Mouse (Mus musculus) intestine, postnatal 0 days (tissue): ENCODE measurements around the gene Gm49661. TPM values are rescaled to one million over a fixed set of nuclear protein-coding genes. Genes with fewer than 3 reads are reported as not detected.

ENCODE experiments used
- ATAC-seq: fragments of 200-750 bp; cut with Nextera tagmentation; 2 replicates; pipeline ENCODE4 v1.8.0; 2017; ENCODE audit warnings: mild to moderate bottlenecking, moderate TSS enrichment, moderate library complexity
- H3K27ac ChIP-seq: fragments of 300-500 bp; sonication (generic); 2 replicates; pipeline ENCODE4 v1.5.1; 2014; ENCODE audit warnings: mild to moderate bottlenecking, low read depth, low read length, moderate library complexity
- H3K27me3 ChIP-seq: fragments of 300-500 bp; sonication (generic); replicated peaks from 2 replicates; pipeline ENCODE4 v1.6.1; 2014; ENCODE audit warnings: low read length, mixed read lengths; ENCODE audit not compliant: control insufficient read depth, insufficient read depth
- H3K36me3 ChIP-seq: fragments of 300-500 bp; sonication (generic); 2 replicates; pipeline ENCODE4 v1.6.1; 2014; ENCODE audit warnings: mild to moderate bottlenecking, moderate library complexity; ENCODE audit not compliant: control insufficient read depth, insufficient read depth
- H3K4me1 ChIP-seq: fragments of 300-500 bp; sonication (generic); replicated peaks from 2 replicates; pipeline ENCODE4 v1.6.1; 2014; ENCODE audit warnings: antibody characterized with exemption, low read length, mixed read lengths; ENCODE audit not compliant: control insufficient read depth, insufficient read depth
- H3K4me2 ChIP-seq: fragments of 300-500 bp; sonication (generic); replicated peaks from 2 replicates; pipeline ENCODE4 v1.6.1; 2014; ENCODE audit warnings: low read depth, mild to moderate bottlenecking, moderate library complexity
- H3K4me3 ChIP-seq: fragments of 300-500 bp; sonication (generic); 2 replicates; pipeline ENCODE4 v1.5.1; 2014; ENCODE audit warnings: low read depth, low read length
- H3K9ac ChIP-seq: fragments of 300-500 bp; sonication (generic); 2 replicates; pipeline ENCODE4 v1.6.1; 2014; ENCODE audit warnings: mild to moderate bottlenecking, low read depth, low read length
- H3K9me3 ChIP-seq: fragments of 300-500 bp; sonication (generic); 2 replicates; pipeline ENCODE4 v1.6.1; 2016; ENCODE audit warnings: mixed run types; ENCODE audit not compliant: control insufficient read depth
- CTCF ChIP-seq: sonication (generic); IDR thresholded peaks from 2 replicates; pipeline ENCODE4 v1.5.1; 2016; ENCODE audit warnings: low read depth, mild to moderate bottlenecking, control low read depth, antibody characterized with exemption, moderate library complexity
- WGBS: fragments of 180-500 bp; shearing (Covaris S2); extraction: QIAGEN DNeasy Blood & Tissue Kit; methylation state at CpG from one replicate; pipeline ENCODE4 v1.1.7; 2014; 5-methylcytosine and 5-hydroxymethylcytosine counted together
- polyA plus RNA-seq: library from polyadenylated mRNA; unstranded; fragments of >200 nt; fragmentation: Nextera tagmentation; extraction: Ambion mirVana; gene quantifications from 2 replicates; pipeline ENCODE4 v1.2.1, GENCODE M21; 2015

Gene Gm49661
- polyA plus RNA-seq, 1 experiment from 2014 or later = 2.1 TPM

GRCm38 (mm10) chr8:84936962-84937546 lies 32.2 kb downstream of the Gm49661 start, which contains the start of gene Mast1:
TSS of gene Mast1 (minus strand) at chr8:84937359.
- WGBS = under 1% methylated on average over 48 of the region's 50 CpGs
- H3K27me3 ChIP-seq = peaks cover 61% of the 10 kb centered on the region
- peak within 1 kb of the TSS; percentile 35 for H3K4me3 ChIP-seq
- no peaks in the 10 kb centered on the region for H3K36me3 ChIP-seq
- peak; percentile 36; the same call in 1 of the 2 replicates for ATAC-seq
- no peak within 1 kb of the TSS for H3K9ac ChIP-seq
- H3K4me1 ChIP-seq = no peaks in the 10 kb centered on the region
- H3K27ac ChIP-seq = no peak within 1 kb of the TSS
- peak within 1 kb of the TSS; percentile 62 for H3K4me2 ChIP-seq
- H3K9me3 ChIP-seq = no peaks in the 10 kb centered on the region
- TF ChIP-seq CTCF = peak; percentile 77

DNA sequence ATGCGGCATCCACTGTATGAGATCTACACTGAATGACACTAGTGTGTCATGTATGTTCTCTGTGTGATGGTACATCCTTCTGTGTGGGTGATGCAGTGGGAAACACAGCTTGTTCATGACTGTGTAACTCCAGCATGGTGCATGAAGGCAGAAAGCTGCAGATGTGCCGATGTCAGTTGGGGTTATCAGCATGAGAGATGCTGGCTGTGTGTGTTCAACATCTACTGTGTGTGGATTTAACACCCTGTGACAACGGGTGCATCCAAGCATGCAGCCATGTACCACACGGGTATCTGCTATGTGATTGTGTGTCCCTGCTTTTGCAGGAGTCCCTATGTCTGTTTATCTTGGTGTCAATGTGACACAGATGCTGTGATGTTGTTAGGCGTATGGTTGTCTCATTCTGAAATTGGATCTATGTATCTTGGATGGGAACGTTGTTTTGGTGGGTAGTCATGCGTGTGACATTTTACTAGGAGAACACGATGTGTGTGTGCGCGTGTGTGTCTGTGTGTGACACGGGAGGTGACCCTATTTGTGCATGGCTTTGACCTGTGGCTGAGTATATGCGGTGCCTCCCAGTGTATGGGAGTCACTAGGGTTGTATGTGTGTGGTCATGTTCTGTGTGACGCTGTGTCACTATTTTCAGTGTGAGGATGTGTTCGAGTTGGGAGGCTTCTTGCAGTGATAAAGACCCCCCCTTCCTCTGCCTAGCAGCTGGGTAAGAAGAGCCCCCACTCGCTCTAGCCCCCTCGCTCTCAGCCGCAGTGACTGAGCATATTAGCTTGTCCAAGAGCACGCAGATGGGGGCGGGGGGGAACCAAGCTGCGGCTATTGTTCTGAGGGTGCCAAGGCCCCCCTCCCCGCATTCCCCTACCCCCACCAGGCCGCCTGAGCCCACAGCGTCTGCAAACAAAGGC lies 32.9 kb downstream of the Gm49661 start:
- H3K4me2 ChIP-seq = peak overlapping the region; percentile 62
- no peaks in the 10 kb centered on the region for H3K9me3 ChIP-seq
- peak overlapping the region; percentile 35 for H3K4me3 ChIP-seq
- TF ChIP-seq CTCF = no peak
- WGBS = 25% methylated on average over 23 of the region's 23 CpGs
- H3K4me1 ChIP-seq = no peaks in the 10 kb centered on the region
- no peak overlapping the region for H3K9ac ChIP-seq
- H3K27ac ChIP-seq = no peak overlapping the region
- H3K27me3 ChIP-seq = peaks cover 62% of the 10 kb centered on the region
- ATAC-seq = no peak; the same call in 1 of the 2 replicates
- no peaks in the 10 kb centered on the region for H3K36me3 ChIP-seq

DNA sequence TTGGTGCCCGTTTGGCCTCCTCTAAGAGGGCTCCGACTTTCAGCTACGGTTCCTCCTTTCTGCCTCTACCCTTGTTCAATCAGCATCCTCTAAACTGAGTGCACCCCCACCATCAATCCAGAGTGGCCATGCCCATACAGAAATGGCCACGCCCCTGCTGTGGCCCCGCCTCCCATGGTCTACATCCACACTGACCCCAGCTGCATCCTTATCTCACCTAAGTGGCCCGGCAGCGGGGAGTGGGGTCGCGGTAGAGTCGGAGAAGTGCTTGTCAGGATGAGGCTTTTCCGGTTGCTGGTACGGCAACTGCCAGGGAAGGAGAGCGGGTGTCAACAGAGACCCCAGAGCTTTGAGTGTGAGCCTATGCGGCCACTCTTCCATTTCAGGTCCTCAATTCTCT lies 33.7 kb downstream of the Gm49661 start:
- Histone ChIP-seq H3K9me3 (no peaks in the 10 kb centered on the region), H3K4me1 (no peaks in the 10 kb centered on the region), H3K27me3 (peaks cover 66% of the 10 kb centered on the region), H3K36me3 (no peaks in the 10 kb centered on the region), H3K9ac (no peak overlapping the region), H3K27ac (no peak overlapping the region), H3K4me2 (no peak overlapping the region), H3K4me3 (no peak overlapping the region)
- ATAC-seq = peak; percentile 34; the same call in 1 of the 2 replicates
- no peak for TF ChIP-seq CTCF
- 8% methylated on average over 14 of the region's 14 CpGs for WGBS

- H3K27ac ChIP-seq = no peak overlapping the region
- H3K4me3 ChIP-seq = no peak overlapping the region
- no peaks in the 10 kb centered on the region for H3K9me3 ChIP-seq
- no peak overlapping the region for H3K4me2 ChIP-seq
- ATAC-seq = no peak
- H3K4me1 ChIP-seq = no peaks in the 10 kb centered on the region
- WGBS = under 1% methylated on average over 15 of the region's 15 CpGs
- no peaks in the 10 kb centered on the region for H3K36me3 ChIP-seq
- H3K9ac ChIP-seq = no peak overlapping the region
- H3K27me3 ChIP-seq = peaks cover 71% of the 10 kb centered on the region
- TF ChIP-seq CTCF = no peak
Observed at GRCm38 (mm10) chr8:84934860-84935259, 34.4 kb downstream of the Gm49661 start.

DNA sequence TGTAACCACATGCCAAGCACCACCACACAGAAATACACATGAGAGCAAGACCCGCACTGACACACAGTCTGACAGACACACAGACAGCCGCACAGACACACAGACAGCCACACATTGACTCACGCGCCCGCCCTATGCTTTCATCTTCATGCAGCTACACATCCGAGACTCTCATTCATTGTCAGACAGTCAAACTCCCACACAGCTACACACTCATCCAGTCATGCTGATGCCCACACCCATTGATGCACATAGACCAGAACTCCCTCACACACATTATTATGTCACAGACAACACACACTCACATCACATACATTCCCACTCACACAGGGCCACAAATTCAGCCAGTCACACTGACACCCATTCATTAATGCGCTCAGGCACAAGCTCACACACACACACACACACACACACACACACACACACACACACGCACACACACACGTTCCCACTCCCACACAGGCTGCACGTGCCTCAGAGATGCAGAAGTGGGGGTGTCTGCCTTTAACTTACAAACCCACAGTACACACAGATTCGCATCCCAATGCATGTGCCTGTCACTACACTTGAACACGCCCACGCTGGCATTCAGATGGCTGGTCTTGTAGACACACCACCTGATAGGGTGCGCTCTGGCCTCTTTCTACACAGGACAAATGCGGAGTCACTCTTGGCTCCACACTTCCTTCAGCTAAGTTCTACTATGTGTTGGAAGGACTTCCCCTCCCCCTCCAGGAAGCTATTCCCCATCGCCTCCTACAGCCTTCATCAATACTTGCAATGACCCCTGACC lies 35.3 kb downstream of the Gm49661 start:
- no peak overlapping the region for H3K4me2 ChIP-seq
- H3K4me1 ChIP-seq = no peaks in the 10 kb centered on the region
- H3K9ac ChIP-seq = no peak overlapping the region
- peaks cover 74% of the 10 kb centered on the region for H3K27me3 ChIP-seq
- no peak overlapping the region for H3K4me3 ChIP-seq
- no peak overlapping the region for H3K27ac ChIP-seq
- no peaks in the 10 kb centered on the region for H3K36me3 ChIP-seq
- ATAC-seq = no peak
- no peak for TF ChIP-seq CTCF
- H3K9me3 ChIP-seq = no peaks in the 10 kb centered on the region
- WGBS = 76% methylated on average over 16 of the region's 16 CpGs

DNA sequence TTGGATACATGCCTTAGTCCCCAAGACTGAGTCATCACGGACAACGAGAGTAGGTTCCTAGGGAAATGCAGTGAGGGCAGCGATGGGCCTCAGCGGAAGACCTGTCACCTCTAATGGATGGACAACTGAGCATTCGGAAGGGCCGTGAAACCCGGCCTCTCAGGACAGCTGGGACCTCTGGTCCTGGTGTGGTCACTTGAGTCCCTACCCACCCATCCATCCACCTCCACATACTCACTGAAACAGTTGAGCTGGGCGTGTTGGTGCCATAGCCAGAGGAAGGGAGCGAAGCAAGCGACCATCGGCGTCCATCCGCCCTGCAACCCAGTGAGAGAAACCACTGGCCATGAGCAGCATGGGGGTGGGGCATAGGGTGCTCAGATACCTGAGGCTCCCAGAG lies 38.7 kb downstream of the Gm49661 start:
- Histone ChIP-seq H3K27ac (no peak overlapping the region), H3K36me3 (no peaks in the 10 kb centered on the region), H3K27me3 (peaks cover 58% of the 10 kb centered on the region), H3K4me1 (no peaks in the 10 kb centered on the region), H3K9me3 (no peaks in the 10 kb centered on the region), H3K4me3 (no peak overlapping the region), H3K4me2 (no peak overlapping the region), H3K9ac (no peak overlapping the region)
- WGBS = 85% methylated on average over 13 of the region's 13 CpGs
- ATAC-seq = no peak
- TF ChIP-seq CTCF = no peak
